Mouse (Mus musculus) neutrophil, adult 5-6 weeks (primary cell): ENCODE measurements around the gene Des. TPM values are rescaled to one million over a fixed set of nuclear protein-coding genes. Genes with fewer than 3 reads are reported as not detected.

Source experiments
- ATAC-seq: fragments of 151-379, 151-347 bp; 2 replicates; pipeline ENCODE4 v1.8.0; 2017; ENCODE audit warnings: mild to moderate bottlenecking, moderate TSS enrichment; ENCODE audit not compliant: insufficient number of reproducible peaks, poor library complexity, low FRiP score, severe bottlenecking; ENCODE audit errors: extremely low read depth
- total RNA-seq: library from RNA; stranded (forward); fragments of 200-1000 nt; gene quantifications from 2 replicates; pipeline ENCODE4 v1.2.3, GENCODE M21; 2017

Gene Des
- total RNA-seq, 1 experiment from 2014 or later = not detected

GRCm38 (mm10) chr1:75344291-75345035, 15.7 kb upstream of the Des start:
- no peak for ATAC-seq

GRCm38 (mm10) chr1:75345036-75345935, 14.8 kb upstream of the Des start:
- ATAC-seq = no peak

- no peak for ATAC-seq
Measured at GRCm38 (mm10) chr1:75347279-75347678, 12.8 kb upstream of the Des start.

DNA sequence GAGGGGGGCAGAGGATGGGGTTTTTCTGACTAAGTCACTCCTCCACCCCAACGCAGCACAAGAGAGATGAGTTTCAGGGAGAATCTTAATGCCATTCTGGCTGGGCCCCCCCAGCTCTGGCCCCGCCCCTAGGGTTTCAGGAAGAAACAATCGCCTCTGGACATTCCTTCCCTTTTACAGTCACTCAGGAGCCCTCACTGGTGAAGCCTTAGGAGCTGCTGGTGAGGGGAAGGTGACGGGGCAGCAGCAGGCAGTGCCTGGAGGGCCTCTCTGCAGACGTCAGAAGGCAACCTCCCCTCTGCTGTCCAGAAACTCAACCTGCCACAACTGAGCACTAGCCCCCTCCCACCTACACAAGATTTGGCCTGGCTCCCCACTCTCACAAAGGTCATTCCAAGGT, 10.9 kb upstream of the Des start:
- ATAC-seq = no peak

DNA sequence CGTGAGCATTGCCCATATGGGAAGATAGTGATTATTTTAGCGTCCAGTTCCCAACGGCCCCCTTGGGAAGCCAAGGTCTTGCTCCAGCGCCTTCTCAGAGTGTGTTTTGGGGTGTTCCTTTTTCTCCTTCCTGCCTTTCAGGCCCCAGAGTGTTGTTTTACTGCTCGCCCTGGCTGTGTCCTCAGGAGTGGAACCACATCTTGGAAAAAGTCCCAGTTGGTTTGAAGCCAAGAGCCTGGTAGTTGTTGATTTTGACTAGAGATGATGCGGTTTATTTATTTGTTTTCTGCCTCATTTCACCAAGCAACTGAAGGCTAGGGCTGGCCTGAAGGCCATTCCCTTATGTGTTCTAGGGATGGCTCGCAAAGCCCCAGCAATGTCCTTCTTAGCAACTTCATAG, 2.9 kb upstream of the Des start:
- no peak for ATAC-seq

DNA sequence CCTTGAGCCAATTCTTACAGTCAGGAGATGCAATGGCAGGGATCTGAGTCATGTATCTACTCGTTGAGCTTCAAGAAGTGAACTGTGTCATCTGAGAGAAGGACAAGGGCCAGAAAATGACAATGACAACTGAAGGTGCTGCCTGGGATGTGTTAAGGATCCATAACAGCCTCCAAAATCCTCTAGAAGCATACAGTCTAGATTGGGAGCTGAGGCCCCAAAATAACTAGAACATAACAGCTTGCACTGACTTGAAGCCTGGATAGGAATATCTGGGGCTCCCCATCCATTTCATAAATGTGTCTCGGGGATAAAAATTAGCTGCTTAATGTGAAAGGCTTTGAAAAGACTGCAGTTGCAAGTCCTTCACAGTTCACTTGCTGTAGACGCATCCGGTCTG, 2.1 kb upstream of the Des start:
- ATAC-seq = no peak

GRCm38 (mm10) chr1:75359346-75359745, 783 bp upstream of the Des start:
- no peak for ATAC-seq

GRCm38 (mm10) chr1:75361123-75361522, 994 bp downstream of the Des start:
- no peak for ATAC-seq

DNA sequence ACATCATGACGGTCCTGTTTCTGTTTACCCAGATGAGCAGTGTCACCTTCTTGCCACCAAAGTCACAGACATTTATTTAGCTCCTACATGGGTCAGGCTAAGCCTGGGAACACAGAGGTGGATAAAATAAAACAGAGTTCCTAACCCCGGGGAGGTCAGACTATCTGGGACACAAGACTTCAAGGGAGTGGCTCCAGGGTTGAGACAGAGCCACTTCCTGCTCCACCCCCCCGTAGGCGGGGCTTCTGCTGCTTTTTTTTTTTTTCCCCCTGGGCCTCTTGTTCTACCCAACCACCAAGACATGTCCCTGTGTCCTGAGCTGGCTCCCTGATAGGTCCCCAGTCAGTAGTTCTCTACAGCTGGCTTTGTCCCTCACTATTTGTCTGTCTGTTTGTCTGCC, 1.6 kb downstream of the Des start:
- no peak for ATAC-seq

- ATAC-seq = no peak
Measured at GRCm38 (mm10) chr1:75363868-75364267, 3.7 kb downstream of the Des start.

GRCm38 (mm10) chr1:75365510-75366137, 5.5 kb downstream of the Des start:
- no peak for ATAC-seq

- ATAC-seq = no peak
Measured at GRCm38 (mm10) chr1:75369360-75369983, 9.3 kb downstream of the Des start.

GRCm38 (mm10) chr1:75369984-75370660, 10.0 kb downstream of the Des start:
- ATAC-seq = no peak

GRCm38 (mm10) chr1:75371317-75372095, 11.4 kb downstream of the Des start:
- ATAC-seq = no peak

GRCm38 (mm10) chr1:75372450-75372849, 12.3 kb downstream of the Des start:
- ATAC-seq = no peak

GRCm38 (mm10) chr1:75373276-75373675, 13.1 kb downstream of the Des start:
- ATAC-seq = no peak

DNA sequence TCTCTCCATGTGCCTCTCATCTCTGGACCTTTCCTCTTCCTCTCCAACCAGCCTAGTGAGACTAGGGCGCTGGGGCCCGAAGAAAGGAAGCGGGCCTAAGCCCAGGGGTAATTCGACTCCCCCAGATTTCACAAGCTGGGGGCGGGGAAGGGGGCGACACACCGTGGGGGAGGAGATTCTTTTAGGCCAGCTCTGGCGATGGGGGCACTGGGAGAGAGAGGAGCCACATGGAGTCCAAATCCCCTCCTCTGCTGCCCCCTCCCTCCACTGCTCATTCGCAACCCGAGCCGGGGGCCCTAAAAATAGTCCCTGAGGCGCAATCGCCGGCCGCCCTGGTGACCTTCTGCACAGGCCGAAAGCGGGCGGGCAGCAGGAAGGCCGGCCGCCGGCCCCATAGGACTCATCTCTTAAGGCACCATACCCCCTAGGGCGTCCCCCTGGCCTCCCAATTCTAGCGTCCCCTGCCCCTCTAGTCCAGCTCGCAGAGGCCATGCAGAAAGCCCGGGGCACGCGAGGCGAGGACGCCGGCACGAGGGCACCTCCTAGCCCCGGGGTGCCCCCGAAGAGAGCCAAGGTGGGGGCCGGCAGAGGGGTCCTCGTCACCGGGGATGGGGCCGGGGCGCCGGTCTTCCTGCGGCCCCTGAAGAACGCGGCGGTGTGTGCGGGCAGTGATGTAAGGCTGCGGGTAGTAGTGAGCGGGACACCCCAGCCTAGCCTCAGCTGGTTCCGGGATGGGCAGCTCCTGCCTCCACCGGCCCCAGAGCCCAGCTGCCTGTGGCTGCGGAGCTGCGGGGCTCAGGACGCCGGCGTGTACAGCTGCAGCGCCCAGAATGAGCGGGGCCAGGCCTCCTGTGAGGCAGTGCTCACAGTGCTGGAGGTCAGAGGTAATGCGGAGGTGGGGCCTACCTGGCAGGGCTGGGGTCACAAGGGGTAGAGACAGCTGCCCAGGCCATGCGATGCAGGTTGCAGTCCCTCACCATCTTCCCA, 15.1 kb downstream of the Des start, which contains the start of gene Speg:
Gene Speg (plus strand): TSS at position 348 of the 987 bp plus-strand sequence.
- no peak for ATAC-seq
